Mouse (Mus musculus): Measurements from ENCODE around the gene Ly6g6c.
A peak's percentile ranks its signal among the peaks of the same experiment; 100 is the strongest.
"Not testable (repeated sequence)": the region's sequence is repeated elsewhere in the genome, so short reads cannot be mapped to it uniquely, and the experiment has no call there.

Ly6g6c gene

DNA sequence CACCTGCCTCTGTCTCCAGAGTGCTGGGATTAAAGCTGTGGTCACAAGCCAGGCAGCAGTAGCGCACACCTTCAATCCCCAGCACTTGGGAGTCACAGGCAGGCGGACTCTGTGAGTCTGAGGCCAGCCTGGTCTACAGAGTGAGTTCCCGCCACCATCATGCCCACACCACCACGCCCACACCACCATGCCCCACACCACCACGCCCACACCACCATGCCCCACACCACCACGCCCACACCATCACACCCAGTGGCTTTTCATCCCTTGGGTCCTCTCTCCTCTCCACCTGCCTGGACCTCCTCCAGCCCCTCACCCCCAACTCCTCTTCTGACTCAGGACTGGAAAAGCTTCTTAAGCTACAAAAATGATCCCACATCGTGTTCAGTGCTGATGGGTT is 33.3 kb upstream of the Ly6g6c start:
- no peak for DNase-seq

DNA sequence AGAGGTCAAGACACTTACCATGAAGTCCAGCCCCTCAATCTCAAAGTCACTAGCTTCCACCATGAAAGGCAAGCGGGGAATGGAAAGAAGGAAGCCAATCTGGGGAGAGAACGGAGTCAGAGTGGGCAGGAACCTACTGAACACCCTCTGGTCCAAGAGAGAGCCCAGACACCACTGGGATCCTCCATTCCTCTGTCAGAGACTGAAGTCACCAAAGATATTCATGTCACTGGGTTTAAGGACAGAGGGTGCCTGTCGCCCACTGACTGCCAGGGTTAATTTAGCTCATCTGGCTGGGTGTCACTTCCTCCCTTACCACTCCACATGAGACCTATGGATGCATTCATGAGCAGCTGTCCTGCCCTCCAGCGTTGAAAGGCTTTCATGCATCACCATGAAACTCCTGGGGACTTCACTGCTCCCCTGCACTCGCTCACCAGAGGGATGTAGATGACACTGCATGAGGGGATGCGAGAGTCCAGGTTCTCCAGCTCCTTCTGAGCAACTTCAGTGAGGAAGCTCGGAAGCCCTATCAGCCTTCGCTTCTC is 32.8 kb upstream of the Ly6g6c start:
- DNase-seq: no peak

DNA sequence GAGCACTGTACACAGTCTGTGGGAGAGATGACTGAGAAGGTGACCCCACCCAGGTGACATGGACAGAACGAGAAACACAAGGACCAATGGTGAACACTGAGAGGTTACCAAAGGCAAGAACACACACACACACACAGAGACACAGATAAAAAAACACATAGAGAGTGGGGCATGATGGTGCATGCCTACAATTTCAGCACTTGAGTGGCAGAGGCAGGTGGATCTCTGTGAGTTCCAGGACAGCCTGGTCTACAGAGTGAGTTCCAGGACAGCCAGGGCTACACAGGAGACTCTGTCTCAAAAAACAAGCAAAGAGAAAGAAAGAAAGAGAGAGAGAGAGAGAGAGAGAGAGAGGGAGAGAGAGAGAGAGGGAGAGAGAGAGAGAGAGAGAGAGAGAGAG is 31.5 kb upstream of the Ly6g6c start:
- not testable (repeated sequence) for DNase-seq

DNA sequence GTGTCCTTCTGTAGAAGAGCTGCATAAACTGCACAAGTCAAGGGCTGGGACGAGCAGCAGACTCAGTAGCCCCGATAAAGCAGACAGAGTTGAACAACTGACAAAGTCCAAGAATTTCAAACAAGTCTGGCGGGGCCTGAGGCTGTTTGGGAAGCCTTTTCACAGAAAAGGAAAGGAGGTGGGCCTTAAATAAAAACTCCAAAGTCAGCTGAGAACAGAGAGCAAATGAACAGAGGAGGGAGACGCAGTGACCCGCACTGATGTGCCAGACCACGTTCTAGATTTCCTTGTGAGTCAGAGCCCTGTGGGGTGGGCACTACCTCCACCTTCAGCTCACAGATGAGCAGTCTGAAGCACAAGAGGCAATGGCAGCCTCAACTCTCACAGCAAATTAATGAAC is 30.3 kb upstream of the Ly6g6c start:
- DNase-seq: no peak

DNA sequence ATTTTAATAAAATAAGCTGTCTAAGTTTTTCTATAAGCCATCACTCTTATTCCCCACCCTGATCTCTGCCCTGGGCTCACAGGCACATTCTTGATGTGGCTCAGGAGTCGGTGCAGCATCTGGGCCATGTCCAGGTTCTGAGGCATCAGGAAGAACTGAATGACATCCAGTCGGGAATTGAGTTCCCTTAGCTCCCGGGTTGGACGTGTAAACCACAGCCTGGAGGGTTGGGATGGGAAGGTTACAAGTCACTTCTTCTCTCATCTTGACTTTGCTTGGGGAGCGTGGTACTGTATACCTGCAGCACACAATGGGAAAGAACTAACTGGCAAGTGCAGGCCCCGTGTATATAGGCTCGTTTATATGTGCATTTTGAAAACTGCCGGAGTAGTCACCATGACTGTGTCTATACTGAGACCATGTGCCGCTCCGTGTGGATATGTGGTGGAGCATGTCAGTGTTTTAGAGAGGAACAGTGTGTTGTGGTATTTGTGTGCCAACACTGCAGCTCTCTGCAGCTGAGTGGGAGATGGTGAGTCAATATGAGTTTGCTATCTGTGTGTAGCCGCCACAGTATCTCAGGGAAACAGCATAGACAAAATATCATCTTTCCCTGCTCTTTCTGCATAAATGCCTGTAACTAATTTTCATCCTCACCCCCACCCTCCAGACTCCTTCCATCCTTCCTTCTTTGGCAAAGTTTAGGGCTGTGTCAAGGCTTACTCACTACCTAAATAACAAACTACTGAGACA is 25.9 kb upstream of the Ly6g6c start:
- no peak for DNase-seq

DNA sequence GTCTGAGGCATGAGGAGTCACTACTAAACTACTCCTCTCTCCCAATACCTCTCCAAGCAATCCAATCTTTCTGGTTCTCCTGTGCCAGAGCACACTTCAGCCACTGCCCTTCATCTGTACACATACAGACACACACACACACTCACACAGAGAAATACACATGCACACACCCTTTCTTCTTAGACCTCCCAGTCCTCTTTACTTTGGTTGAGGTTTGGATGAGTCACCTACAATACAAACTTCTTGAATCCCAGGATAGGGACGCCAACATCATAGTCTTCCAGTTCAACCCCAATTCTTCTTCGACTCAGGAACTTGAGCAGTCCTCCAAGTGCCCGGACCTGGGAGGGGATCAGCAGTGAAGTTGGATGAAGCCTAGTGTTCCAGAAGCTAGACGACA is 21.4 kb upstream of the Ly6g6c start:
- no peak for DNase-seq

DNA sequence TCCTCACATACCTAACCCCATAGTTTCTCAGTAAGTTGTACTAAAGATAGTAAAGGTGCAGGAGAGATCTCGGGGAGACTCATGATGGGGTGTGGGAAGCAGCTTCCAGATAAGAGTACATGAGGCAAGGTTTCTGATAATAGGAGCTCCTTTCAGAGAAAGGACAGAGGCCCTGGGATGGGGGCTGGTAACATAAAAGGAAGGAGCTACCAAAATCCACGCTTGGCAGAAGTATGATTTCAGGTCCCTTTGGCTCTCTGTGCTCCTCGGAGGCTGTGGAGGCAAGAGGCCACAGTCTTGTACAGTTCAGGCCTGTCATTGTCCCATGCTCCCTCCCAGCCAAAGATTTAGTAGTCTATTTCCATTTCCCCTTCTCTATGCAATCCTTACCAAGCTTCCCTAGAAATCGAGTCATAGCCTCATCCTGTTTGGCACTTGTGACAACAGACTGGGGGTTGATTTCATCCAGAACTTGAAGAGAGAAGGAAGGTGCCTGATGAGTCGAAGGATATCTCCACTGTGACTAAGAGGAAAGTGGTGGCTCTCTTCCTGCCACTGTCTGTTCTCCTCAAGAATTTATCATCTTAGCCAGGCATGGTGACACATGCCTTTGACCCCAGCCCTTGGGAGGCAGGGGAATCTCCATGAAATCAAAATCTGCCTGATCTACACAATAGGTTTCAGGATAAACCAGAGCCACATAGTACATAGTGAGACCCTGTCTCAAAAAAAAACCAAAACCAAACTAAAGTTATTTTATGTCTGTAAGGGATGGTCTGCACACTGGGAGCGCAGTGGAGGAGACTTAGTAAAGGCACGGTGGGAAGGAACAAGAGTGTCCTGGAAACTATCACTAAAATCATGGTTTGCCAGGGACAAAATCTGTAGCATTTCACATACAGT is 20.0 kb upstream of the Ly6g6c start:
- DNase-seq: no peak

DNA sequence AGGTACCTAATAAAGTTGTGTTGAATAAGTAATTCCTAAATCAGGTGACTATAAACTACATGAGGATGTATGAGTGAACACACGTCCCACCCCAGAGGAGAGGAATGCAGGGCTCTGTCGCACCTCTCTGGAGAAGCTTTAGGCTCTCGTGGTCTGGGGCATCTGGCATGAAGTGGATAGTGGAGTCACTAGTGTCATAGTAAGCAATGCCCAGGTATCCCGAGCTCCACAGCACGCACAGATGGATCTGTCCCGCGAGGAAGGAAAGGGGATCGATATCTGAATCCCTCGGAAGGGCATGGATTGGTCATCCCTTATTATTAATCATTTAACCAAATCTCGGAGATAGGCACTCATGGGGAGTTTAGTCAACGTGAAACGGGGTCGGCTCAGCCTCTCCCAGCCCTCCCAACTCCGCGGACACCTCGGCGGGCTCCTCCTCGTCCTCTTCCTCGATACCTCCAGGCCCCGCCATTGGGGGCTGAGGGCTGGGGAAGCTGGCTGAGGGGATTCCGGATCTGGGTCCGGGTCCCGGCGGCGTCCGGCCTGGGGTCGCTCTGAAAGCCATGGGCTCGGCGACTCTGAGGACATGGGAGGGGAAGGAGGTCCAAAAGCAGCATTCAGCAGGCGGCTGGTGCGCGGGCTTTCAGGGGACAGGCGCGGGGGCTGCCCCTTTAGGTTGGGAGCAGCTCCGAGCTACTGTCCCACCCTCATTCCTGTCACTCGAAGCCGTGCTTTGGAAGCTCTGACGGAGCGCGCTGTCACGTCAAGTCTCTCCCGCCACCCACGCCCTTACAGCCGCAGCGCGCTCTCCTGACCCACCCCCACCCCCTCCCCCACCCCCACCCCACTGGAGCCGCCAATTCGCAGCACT is 19.1 kb upstream of the Ly6g6c start:
- DNase-seq: no peak

DNA sequence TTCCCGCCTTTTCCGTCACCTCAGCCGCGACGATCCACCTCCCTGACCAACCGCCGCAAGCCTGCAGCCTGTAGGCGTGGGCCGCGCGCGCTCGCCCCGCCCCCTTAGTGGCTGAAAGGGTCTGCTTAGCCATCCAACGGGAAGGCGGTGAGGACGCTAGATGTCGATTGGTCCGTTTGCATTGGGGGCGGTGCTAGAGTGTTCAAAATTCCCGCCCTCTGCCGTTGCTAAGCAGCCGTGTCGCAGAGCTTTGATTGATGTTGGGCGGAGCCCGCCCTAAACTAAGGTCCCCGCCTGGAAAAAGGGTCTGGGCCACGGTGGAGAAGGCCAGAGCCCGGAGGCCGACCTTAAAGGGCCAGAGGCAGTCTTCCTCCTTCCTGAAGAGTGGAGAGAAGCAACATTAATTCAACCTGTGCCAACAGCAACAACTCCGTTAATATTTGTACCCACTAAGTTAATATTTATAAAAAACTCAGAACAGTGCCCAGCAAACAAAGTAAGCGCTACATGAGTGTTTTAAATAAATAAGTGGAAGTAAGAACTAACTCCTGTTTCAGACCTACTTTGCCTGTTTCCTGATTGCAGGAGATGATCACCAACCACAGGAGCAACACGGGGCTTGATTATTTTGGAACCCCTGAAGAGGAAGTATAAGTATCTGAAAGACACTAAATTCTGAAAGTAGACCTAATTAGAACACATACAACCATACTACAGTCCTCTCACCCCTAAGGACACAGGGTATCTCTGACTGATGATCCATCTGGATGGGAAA is 18.3 kb upstream of the Ly6g6c start, which contains the start of gene Msh5:
Gene Msh5, minus strand, starts transcription at position 65 of the 775 bp plus-strand sequence.
- peak; percentile 99 for DNase-seq

DNA sequence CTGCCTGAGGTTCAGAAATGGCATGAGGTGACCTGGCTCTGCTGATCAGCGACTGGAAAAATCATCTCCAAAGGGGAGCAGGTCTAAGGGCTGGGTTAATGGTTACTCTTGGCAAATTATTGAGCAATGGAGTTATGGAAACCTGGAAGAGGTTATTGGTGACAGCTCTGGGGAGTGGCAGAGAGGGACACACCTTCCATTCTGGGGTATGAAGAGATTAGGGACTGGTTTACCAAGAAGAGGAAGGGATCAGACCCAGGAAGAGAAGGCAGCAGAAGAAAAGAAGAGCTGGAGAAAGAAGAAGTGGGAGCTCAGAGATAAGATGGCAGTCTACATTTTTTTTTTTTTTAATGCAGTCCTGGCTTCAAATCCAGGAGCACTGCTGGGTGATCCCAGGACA is 17.5 kb upstream of the Ly6g6c start:
- DNase-seq: peak in 1 of 2 experiments; percentile 54

DNA sequence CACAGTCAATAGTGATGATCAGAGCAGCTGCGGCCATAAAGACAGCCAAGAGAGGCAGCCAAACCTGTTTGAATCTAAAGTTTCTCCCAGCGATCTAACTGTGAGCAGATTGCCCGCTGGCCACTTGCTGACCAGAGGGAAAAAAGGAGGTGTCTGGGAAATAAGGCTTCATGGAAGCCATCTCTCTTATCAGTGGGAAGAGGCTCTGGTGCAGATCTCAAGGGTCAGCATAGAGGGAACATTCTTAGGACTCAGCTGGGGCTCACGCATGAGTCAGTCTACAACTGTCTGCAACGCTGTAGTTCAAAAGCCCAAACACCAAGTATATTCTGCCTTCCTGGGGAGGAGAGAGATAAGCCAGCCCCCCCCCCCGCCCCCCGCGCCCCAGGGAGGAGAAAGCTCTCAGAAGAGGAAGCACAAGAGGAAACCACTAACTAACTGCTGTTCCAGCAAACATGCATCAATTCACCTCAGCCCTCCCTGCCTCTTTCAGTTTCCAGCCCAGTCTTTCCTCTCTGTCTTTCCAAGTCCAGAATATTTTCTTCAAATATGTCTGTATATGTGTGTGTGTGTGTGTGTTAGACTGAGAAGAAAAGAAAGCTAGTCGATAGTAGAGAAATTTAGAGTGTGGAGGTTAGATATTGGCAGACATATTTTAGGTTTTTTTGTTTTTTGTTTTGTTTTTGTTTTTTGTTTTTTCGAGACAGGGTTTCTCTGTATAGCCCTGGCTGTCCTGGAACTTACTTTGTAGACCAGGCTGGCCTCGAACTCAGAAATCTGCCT is 16.8 kb upstream of the Ly6g6c start:
- DNase-seq: no peak

DNA sequence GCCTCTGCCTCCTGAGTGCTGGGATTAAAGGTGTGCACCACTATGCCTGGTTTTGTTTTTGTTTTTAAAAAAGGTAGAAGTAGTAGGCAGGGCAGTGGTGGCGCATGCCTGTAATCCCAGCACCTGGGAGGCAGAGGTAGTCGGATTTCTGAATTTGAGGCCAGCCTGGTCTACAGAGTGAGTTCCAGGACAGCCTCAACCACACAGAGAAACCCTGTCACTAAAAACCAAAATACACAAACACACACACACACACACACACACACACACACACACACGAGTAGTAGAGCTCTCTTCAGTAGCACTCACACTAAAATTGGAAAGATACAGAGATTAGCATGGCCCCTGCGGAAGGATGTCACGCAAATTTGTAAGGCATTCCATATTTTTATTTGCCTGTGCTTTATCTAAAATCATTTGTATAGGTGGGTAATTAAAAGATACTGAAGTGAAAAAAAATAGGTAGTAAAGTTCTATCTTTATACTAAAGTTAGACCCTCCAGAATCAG is 16.2 kb upstream of the Ly6g6c start:
- DNase-seq: no peak

DNA sequence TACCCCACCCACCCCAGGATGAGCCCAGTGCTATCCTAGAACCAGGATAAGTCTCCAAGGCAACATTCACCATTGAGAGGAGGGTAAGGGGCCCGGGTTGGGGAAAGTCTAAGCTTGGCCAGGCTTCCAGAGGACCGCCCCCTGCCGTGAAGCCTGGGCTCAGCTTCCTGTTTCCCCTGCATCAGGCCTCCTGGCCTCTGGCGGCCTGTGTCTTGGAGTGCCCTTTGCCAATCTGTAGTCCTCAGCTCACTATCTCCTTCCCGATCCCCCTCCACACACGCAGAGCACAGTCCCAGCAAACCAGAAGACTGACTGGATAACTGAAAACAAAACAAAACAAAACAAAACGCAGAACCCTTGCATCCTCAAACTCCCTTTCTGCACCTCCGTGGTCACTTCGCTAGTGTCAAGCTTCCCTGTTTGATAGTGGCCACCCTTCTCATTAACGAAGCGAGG is 15.6 kb upstream of the Ly6g6c start, which contains the start of gene Clic1:
Gene Clic1, plus strand, starts transcription at position 406 of the 456 bp plus-strand sequence.
- peak; percentile 60 to 70 for DNase-seq

DNA sequence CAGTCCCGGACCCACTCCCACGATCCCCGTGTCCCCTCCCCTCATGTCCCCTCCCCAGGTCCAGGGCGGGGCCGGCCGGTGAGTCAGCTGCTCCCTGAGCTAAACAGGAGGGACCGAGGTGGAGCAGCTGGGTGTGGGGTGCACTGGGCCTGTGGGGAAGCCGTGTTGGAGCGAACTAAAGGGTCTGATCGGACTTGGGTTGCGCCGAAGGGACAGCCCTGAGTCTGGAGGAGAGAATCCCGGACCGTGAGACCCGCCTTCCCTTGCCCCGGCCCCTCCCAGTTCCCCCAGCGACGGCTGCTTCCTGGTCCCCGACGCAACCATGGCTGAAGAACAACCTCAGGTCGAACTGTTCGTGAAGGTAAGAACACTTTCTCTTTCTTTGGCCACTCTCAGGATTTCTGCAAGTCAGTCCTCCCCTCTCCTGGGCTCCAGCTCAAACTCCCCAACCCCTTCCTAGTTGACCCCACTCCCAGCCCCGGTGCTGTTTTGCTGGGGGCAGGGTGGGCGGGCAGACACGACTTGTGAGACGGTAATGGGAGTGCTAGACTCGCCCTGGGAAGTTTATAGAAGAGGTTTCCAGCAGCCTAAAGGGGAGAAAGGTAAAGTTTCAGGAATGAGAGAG is 14.9 kb upstream of the Ly6g6c start:
- DNase-seq: peak; percentile 88

DNA sequence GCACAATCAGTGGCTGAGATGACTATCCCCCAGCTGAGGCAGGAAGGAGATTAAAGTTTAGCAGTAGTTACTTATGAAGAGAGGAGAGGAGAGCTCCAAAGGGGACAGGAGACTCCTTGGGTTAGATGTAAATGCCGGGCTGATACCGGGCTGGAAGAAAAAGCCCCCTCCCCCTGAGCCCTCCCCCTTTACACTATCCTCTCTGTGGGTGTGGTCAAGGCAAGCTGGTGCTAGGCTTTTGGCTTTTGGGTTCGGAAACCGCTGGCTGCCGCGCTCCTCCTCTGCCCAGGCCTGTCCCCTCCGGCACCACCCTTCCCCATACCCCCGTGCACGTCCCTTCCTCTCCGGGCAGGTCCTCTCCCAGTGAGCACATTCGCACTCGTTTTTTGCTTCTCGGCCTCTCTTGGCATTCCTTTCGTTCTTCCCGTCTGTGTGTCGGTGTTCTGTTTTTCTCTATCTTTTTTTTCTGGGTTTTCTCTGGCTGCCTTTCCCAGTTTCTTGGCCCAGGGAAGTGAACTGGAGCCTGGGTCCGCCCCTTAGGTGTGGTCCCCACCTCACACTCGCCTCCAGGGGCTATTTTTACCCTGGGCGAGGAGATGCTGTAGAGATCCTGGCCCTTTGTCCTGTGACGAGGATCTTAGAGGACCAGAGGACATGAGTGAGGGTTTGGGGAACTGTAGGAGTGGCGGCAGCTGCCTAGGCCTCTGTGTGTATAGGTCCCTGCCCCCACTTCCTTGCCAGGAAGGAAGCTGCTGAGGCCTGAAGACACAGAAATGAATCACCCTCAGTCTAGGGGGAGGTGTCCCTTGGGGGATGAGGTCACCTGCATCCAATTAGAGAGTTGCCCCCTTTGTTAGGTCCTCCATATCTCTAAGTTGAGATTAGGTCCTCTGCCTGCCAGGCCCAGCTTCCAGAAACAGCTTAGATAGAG is 13.8 kb upstream of the Ly6g6c start:
- peak; percentile 86 to 90 for DNase-seq

DNA sequence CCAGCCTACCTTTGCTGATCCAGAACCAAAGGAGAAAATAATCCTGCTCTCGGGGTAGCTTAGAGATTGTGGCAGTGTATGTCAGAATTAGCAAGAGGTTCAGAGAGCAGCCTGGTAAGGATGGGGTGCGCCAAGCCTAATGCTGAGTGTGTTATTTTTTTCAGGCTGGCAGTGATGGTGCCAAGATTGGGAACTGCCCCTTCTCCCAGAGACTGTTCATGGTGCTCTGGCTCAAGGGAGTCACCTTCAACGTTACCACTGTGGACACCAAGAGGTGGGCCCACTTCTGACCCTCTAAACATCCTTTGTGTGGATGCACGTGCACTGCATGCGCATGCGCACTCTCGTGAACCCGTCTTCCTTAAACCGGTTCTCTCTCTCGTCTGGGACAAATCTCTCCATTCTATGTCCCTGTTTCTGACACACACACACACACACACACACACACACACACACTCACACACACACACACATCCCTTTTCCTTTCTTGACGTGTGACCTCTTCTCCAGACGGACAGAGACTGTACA is 12.9 kb upstream of the Ly6g6c start:
- no peak for DNase-seq

DNA sequence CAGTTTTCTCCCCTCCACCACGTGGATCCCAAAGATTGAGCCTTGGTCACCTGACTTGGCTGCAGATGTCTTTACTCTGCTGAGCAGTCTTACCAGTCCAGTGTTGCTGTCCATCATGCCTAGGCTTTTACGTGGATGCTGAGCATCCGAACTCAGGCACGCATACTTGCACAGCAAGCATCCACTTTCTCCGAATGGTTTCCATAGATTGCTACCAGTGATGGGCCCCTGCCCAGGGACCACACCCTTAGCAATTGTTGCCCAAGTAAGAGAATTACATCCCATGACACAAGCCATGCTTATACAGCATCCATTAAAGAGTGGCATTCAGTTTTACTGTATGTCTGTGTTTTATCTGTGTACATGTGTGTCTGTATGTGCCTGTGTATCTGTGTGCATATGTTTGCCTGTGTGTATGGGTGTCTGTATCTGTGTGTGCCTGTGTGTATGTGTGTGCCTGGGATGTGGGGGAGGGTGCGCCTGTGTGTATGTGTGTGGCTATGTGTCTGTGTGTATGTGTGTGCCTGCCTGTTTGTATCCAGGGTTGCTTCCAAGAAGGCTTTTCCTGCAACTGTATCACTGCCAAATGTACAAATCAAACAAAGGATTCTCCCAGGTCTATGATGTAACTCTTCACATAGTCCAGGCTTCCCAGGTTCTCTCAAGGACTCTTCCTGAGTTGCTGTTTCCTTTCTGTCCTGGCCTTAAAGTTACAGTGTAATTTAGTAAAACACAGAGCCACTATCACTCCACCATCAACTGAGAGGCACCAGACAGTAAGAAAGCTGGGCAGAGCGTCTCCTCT is 9.3 kb upstream of the Ly6g6c start:
- DNase-seq: no peak

DNA sequence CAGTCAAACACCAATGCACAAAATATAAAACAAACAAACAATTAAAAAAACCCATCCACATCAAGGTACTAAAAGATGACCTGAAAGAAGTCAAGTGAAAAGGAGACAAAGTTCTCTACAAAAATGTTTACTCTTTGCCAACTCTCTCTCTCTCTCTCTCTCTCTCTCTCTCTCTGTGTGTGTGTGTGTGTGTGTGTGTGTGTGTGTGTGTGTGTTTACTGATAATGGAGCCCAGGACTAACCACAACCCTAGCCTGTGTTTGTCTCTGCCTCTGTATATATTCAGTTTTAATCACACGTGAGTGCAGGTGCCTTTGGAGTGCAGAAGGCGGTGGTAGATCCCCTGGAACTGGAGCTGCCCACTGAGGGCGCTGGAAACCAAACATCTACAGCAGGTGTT is 8.1 kb upstream of the Ly6g6c start:
- DNase-seq: no peak

All from lung, adult 18-20 months (tissue).